Mouse (Mus musculus): ENCODE results near the gene Slc34a2.

Gene Slc34a2

DNA sequence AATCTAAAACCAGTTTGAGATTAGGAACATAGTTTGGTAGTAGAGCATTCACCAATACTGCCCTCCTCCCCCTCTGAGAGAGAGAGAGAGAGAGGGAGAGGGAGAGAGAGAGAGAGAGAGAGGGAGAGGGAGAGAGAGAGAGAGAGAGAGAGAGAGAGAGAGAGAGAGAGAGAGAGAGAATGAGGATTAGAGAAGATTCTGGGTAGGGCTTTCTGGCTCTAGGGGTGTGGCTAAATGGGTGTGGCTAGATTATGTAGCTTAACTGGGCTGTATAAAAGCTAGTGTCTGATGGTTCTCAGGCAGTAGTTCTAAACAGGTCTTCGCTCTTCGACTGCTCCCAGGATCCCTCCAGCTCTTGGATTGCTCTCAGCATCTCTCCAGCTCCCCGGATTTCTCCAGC lies at the start of gene Slc34a2:
Gene Slc34a2 (plus strand): TSS at position 301 of the 400 bp plus-strand sequence.
- no peak for DNase-seq (ENCODE audit: low spot score in 2 of 2)

DNA sequence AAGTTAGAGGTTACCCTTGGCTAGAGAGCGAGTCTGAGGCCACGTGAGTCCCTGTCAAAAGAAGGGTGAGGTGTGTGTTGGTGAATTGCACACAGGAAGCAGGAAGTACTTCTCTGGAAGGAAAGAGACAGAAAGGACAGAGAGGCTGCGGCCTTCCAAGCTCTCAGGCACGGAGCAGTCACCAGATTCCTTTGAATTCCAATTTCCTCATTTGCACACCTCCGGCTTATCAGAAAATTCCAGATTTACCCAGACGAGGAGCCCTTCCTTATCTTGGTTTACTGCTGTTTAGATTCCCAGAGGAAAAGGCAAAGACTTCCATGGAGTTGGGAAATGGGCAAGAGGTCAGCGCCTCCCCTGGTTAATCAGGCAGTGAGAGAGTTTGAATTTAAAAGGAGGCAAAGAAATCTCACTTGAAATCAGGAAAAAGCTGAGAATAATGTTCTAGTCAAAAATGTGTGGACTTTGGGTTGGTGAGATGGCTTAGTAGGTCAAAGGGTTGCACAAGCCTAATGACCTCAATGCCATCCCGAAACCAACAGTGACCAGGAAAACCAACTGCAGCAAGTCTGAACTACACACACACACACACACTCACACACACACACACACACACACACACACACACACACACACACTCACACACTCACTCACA lies 47.1 kb upstream of the Slc34a2 start:
- DNase-seq (ENCODE audit: low spot score in 2 of 2): no peak

DNA sequence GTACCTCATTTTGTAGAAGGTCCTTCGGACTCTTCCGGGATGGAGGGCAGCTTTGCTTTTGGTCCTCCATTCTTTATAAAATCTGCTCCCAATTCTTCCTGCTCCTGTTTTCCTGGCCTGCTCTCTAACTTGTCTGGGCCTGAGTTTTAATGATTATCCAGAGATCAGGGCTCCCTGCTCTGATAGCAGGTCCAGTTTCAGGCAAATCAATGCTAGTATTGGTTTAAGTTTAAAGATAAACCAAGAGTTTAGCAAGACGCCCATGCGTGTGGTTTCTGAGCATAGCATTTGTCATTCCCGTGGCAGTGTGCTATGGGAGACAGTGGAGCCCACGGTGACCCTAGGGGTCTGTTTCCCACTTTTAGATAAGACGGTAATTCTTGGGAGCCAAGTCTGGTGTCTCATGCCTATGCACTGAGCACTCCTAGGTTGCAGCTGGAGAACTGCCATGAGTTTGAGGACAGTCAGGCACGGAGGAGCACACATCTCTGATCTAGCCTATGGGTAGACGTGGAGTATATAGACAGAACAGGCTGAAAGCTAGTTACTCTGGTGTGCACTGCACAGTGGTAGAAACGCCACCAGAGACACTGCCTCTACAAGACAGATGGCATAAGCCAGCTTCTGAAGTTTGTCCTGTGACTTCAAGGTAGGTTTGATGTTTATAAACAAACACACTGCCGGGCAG lies 45.5 kb upstream of the Slc34a2 start:
- DNase-seq (ENCODE audit: low spot score in 2 of 2): no peak

DNA sequence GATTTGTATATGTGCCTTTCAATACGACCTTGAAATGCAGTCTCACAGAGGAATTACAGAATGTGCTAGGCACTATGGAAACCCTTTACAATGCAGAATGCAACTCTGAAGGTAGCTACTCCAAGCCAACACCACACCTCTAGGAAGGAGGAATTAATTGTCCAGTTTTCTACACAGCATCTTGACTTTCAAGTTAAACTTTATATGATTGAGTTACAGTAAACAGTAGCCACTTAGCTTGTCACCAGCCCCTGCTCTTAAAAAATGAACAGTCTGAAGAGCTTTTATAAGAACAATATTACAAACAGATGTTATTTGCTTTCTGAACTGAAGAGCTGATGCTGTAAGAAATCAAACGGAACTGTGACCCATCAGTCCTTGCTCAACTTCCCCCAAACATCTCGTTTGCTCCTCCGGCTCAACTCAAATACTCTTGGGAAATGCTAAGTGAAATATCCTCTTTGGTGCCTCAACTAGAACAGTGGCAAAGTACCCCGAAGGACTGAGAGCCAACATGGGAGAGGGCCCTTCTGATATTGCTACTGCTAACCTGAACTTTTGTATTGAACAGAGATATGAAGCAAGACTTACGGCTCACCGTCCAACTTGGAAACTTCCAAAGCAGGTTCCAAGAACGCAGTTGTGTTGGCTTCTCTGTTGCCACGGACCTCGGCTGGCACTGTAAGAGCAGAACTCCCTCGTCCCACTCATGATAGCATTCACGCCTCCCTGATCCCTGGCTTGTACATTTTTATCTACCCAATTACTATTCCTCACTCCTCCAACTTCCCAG lies 44.2 kb upstream of the Slc34a2 start:
- DNase-seq (ENCODE audit: low spot score in 2 of 2): no peak

DNA sequence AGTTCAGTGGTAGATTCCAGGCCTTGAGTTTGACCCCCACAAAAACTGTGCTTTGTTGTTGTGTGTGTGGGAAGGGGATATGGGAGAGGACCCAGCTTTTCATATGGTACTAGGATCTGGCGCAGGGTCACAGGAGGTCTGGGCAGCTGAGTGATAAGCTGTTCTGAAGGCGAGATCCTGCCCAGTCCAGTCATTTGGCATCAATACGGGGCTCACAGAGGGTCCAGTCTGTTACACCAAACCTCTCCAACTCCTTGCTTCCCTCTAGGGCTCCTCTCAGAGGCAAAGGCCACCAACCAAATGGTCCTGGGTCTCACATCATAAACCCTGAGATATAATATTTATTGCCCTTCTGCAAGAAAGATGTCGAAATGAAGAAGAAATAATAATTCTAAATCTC lies 42.4 kb upstream of the Slc34a2 start:
- DNase-seq (ENCODE audit: low spot score in 2 of 2): no peak

DNA sequence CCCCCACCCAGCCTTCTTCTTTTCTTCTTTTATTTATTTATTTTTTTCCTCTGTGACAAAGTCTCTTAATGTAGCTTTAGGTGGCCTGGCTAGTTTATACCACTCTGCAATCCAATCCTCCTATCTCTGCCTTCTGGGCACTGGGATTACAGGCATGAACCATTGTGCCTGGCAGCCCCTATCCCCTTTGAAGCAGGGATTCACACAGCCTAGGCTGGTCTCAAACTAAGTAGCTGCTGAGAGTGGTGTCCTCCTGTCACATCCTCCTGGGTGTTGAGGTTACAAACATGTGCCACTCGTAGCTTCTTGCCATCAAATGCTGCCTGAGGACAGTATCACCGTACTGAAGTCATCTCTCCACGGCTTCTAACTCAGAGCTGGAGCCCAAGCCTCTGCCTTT lies 41.7 kb upstream of the Slc34a2 start:
- no peak for DNase-seq (ENCODE audit: low spot score in 2 of 2)

DNA sequence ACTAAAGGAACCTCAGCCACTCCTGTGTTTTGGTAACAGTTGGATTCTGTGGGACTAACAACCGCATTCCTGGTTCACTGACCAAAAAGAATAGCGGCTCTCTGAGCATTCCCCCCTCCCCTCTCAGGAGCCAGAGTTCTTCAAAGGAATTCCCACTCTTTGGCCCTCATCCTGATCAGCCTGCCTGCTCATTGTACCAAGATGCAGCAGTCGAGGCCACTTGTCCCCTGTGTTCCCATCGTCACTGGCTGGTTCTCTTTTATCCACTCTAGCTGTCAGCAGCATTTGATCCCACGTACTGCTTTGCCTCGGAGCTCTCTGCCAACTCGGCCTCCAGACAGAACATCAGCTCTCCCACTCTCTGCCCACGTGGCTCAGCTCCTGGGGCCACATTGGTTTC lies 41.3 kb upstream of the Slc34a2 start:
- no peak for DNase-seq (ENCODE audit: low spot score in 2 of 2)

DNA sequence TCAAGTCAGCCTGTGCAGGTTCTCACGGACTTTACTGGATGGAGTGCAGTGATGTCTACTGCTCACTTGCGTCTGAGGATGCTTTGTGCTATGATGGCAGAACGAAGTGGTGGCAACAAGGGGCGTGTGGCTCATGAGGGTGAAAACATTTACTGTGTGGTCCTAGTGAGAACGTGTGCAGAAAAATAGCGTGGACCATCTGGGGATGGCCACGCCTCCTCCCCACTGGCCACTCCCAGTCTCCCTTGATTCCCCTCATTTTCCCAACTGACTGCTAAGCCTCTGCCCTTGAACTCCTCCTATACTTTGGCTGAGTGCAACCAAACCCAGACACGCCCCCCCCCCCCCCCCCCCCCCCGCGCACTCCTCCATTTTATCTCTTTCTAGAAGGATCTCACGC lies 40.8 kb upstream of the Slc34a2 start:
- no peak for DNase-seq (ENCODE audit: low spot score in 2 of 2)

DNA sequence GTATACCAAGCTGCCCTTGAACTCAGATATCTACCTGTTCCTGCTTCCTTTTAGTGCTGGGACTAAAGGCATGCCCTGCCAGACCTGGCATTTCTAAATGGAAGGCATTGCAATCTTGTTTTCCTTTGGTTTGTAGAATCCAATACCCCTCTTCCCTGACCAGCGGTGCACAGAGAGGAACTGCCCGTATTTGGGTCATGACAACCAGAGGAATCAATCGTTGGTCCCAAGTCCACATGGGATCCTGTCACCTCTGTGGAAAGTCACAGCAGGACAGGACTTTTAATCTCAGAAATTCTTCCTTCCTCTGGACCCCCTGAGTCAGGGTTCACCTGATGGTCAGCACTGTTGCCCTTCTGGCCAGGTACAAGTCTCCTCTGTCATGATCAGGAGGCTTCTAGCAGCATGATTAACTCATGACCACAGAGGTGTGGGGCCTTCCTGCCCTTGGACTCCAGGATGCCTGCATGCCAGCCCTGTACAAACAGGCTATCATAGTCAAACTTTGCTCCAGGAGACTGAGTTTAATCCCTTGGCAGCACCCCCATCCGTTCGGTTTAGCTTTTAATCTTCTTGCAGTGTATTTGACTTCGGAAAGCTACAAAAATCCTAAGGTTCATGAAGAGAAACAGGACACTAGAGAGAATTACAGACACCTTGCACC lies 39.7 kb upstream of the Slc34a2 start:
- DNase-seq (ENCODE audit: low spot score in 2 of 2): no peak

DNA sequence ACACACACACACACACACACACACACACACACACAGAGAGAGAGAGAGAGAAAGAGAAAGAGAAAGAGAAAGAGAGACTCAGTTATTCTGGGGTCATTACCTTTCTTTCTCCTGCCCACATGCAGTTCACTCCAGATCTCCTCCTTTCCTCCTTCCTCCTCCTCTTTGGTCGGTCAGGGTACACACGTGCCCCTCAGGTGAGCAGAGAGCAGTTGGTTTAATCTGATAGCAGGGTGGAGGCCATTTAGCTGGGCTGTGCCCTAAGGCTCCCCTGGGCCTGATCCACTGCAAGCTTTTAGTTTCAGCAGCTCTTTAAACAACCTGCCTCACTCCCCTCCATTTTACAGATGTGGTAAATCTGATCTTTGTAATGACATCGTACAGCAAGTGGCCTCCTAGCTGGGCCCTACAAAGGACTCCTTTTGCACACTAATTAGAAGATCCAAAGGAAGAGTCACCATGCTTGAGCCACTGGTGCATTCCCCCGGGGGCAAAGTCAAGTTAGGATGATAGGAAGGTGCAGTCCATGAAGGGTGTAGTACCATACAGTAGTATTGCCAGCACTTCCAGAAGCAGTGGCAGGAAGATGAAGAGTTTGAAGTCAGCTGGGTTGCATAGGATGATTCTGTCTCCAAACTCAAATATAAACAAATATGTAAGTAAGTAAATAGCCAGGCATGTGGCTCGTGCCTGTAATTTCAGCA lies 37.6 kb upstream of the Slc34a2 start:
- DNase-seq (ENCODE audit: low spot score in 2 of 2): no peak

DNA sequence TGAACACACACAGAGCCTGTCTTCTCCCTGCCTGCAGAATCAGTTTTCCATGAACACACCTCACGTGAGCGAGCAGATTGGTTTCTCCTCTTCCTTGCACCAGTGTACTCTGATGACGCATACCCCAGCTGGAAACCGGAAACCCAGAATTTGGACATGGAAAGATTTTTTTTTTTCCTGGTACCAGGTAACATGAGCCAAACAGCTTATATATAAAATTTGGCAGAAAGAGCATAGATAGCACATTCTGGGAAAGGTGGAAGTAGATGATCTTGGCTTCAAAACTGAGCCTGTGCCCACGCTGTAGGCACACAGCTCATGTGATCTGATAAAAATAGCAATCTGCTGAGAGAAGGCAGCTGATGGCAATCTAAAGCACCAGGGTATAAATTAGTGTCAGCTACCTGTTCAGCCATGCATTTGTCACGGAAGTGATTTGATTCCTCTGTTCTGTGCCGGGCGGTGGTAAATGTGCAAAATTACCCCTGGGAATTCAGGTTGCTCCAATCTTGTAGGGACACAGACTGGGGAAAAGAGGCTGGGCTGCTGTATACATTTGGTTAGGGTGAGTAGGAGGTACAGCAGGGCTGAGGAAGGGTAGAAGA lies 35.2 kb upstream of the Slc34a2 start:
- peak; percentile 60 to 72 for DNase-seq (ENCODE audit: low spot score in 2 of 2)

DNA sequence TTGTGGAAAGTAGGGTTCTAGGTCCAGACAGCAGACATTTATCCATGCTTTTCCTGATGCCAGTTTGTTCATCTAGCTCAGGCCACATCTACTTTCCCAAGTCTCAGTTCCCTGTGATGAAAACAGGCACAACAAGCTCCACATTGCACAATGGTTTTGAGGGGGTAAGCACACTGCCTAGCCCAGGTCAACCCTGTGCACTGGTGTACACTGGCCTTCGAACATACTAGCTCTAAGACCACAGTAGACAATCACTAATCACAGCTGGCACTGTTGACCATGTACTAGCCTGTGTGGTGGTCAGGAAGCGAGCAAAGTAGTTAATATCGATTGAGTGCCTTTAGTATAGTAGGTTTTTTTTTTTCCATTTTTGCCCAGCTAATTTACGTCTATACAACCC lies 34.4 kb upstream of the Slc34a2 start:
- no peak for DNase-seq (ENCODE audit: low spot score in 2 of 2)

DNA sequence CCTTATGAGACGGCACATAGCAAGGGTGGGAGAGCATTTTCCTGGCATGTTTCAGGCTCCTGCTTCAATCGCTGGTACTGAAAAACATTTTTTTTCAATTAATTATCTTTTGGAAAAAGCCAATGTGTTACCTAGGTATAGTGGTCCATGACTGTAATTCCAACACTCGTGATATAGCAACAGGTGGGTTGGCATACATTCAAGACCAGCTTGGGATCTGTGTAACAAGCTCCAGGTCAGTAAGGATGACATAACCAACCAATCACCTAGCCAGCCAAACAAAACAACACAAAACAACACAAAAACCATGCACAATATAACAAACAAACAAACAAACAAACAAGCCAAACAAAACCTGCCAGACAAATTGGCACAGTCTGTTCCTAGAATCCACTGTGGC lies 33.9 kb upstream of the Slc34a2 start:
- no peak for DNase-seq (ENCODE audit: low spot score in 2 of 2)

DNA sequence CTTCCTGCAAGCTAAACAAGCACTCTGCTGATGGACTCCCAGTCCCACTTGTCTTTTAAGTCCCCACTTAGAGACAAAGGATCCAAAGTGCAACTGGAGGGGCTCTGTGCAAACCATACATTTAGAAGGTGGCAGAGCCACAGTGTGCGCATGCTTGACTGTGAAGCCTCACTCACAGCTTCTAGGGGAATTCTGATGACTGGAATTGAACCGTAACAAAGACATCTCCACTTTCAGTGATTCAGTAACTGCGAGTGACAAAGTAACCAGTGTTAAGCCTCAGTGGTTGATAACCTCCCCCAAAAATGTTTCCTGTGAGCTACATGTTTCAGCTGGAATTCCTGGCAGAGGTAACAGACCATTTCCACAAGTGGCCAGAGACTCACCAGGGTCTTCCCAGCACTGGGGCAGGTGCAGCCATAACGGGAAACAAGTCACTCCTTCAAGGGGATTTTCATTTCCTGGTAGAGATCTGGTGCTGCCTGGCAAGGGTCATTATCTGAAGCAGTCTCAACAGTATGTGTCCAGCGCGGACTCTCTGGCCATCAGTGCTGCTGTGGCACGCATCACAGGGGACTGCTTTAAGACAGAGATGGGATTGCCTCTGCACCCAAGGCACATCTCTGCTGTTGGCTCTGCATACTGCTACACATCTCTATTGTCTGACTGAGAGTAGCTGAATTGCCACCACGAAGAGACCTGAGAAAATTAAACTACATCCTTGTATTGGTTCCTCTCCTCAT lies 28.7 kb upstream of the Slc34a2 start:
- no peak for DNase-seq (ENCODE audit: low spot score in 2 of 2)

DNA sequence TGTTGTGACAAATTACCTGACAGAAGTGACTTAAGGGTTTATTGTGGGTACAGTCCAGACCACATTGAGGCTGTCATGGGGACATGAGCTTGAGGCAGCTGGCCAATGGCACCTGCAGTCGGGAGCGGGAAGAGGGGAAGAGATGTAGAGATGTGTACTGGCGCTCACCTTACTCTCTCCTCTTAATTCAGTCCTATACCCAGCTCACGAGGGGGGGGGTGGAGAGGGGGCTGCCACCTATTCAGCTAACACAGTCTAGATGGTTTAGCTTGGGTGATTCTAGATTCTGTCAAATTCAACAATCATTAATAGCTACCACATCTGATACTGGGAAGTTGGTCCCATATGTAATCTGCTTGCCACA lies 28.1 kb upstream of the Slc34a2 start:
- DNase-seq (ENCODE audit: low spot score in 2 of 2): no peak

DNA sequence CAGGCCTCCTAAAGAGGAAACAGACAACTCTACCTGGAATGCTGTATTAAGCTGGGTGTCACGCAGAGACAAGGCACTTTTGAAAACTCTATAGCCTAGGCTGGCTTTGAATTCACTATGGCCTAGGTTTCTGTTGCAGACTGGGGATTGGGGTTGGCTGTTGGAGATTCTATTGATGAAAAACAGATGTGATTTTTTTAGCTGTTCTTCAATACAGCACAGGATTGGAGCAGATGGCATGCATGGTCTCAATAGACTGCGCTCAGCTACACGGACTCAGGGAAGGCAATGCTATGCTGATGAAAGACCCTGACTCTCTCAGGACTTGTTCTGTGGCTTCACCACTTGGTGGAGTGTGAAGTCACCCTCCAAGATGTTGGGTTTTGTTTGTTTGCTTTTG lies 26.6 kb upstream of the Slc34a2 start:
- DNase-seq (ENCODE audit: low spot score in 2 of 2): no peak

DNA sequence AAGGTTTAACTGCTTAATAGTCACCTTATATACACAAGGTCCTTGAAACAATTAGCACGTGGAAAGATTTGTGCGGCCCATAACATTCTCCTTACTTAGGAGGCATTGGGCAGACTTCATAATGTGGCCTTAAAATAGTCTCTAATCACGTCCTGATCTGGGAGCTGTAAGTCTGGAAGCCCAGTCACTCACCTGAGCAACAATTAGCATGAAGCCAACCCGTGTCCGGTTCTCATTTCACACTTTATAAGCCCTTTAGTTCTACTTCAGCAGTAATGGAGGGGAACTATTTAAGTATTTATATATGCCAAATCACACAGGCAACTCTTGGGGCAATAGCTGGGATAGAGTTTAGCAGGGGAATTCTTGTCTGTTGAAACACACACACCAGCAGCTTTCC lies 21.3 kb upstream of the Slc34a2 start:
- no peak for DNase-seq (ENCODE audit: low spot score in 2 of 2)

DNA sequence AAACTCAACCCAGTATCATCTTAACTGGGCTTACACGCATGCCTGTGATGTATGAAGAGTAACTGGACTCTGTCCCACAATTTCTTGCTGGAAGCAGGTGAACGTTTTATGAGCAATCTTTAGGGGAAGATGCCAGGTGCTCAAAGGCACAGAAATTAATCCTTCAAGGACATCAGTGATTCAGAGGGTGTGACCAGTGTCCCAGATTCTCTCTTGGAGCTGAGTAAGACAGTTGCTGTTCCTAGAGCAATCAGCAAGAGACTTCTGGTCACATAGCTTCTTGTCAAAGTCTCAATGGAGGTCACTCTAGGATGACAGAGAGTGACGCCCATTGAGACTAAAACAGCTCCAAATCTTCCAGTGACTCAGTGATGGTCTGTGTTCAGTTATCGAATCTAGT lies 19.6 kb upstream of the Slc34a2 start:
- DNase-seq (ENCODE audit: low spot score in 2 of 2): no peak

DNA sequence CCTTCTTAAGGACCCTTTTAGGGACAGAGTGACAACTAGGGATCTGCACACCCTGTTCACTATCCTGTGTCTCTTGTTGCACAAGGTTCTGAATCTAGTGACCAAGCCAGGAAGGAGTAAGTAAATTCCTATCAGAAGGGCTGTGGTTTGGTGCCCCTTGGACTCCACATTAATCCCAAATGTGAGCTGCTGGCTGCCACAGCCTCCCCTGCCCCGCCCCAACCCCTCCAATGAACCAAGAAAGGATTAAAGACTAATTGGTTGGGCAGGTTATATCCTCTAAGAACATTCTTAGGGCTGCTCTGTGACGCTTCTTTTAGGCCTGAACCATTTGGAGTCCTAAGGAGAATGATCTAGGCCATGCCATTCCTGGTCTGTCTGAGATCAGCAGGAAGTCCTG lies 14.4 kb upstream of the Slc34a2 start:
- DNase-seq (ENCODE audit: low spot score in 2 of 2): no peak

DNA sequence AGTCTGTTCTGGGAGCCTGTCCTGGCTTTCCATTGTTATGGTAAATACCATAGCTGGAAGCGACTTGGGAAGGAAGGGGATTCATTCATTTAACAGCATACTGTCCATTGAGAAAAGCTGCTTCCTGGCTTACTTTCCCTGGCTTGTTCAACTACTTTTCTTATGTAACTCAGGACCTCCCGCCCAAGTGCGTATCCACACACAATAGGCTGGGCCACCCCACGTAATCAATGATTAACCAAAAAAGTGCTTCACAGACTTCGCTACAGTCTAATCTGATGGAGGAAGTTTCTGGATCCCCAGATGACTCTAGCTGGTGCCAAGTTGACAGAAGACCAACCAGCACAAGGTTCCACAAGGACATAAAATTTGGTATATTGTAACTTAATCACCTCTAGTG lies 14.0 kb upstream of the Slc34a2 start:
- no peak for DNase-seq (ENCODE audit: low spot score in 2 of 2)

Data from right cerebral cortex, postnatal 10 days (tissue).